Comparison of ENCODE assay signal across 8 mouse cellular contexts in the genomic region with DNA sequence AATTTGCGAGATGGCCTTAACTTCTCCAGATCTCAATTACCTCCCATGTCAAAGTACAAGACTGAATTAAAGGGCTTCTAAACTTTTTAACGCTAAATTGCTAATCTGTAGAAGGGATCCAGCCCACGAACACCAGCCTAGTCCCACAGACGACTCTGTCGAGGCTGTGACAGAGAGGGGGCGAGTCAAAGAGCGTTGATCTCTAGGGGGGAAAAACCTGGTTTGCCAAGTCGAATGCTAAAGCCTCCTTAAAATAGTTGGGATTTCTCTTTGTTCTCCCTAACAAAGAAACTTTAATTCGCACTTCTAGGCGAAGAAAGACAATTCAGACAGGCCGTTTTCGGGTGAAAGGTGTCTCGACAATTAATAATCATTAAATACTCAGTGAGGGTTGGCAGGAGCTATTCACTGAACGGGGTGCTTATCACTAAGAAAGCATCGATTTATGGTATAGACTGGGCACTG. TPM values are rescaled to one million over a fixed set of nuclear protein-coding genes. Genes with fewer than 3 reads are reported as not detected.
DNase-seq lines count a peak whose midpoint lies in the region; ATAC-seq and TF ChIP-seq lines count a peak whose summit lies in the region.

No protein-coding gene starts in this region.

- no peaks in the 10 kb centered on the region for H3K36me3 ChIP-seq in lung, embryonic 14.5 days (ENCODE audit: insufficient read depth)
- no peaks in the 10 kb centered on the region for H3K36me3 ChIP-seq in forebrain, embryonic 13.5 days (ENCODE audit: poor library complexity, severe bottlenecking)
- no peaks in the 10 kb centered on the region for H3K36me3 ChIP-seq in liver, embryonic 12.5 days
- no peaks in the 10 kb centered on the region for H3K36me3 ChIP-seq in stomach, embryonic 14.5 days (ENCODE audit: control insufficient read depth, insufficient read depth, low read length)

- H3K27ac ChIP-seq in lung, embryonic 14.5 days (ENCODE audit: low read depth), result peak overlapping the region; percentile 80; the same call in 1 of the 2 replicates
- peak overlapping the region; percentile 61; the same call in 1 of the 2 replicates for H3K27ac ChIP-seq in forebrain, embryonic 13.5 days
- no peak overlapping the region for H3K27ac ChIP-seq in liver, embryonic 12.5 days
- no peak overlapping the region for H3K27ac ChIP-seq in stomach, embryonic 14.5 days (ENCODE audit: low read length)

- no peak for TF ChIP-seq CTCF in lung, embryonic 14.5 days (IDR thresholded peaks at IDR 0.05; ENCODE audit: low read depth)
- no peak for TF ChIP-seq CTCF in lung, adult 2 months (IDR thresholded peaks at IDR 0.05; ENCODE audit: insufficient read depth, low read length)

- TF ChIP-seq POLR2A in lung, adult 2 months (IDR thresholded peaks at IDR 0.05; ENCODE audit: borderline replicate concordance, extremely low read depth, low read depth, low read length), result no peak

- peak overlapping the region; percentile 93 for H3K4me2 ChIP-seq in lung, embryonic 14.5 days
- H3K4me2 ChIP-seq in forebrain, embryonic 13.5 days, result peak overlapping the region; percentile 91
- H3K4me2 ChIP-seq in liver, embryonic 12.5 days, result peak overlapping the region; percentile 74
- H3K4me2 ChIP-seq in stomach, embryonic 14.5 days (replicated peaks; ENCODE audit: low read depth, low read length), result peak overlapping the region; percentile 82

- no peaks in the 10 kb centered on the region for H3K9me3 ChIP-seq in lung, embryonic 14.5 days (ENCODE audit: low read depth, low read length)
- H3K9me3 ChIP-seq in forebrain, embryonic 13.5 days (replicated peaks), result no peaks in the 10 kb centered on the region
- H3K9me3 ChIP-seq in liver, embryonic 12.5 days (replicated peaks), result no peaks in the 10 kb centered on the region
- H3K9me3 ChIP-seq in stomach, embryonic 14.5 days (ENCODE audit: control insufficient read depth, low read depth, low read length), result no peaks in the 10 kb centered on the region

- H3K27me3 ChIP-seq in lung, embryonic 14.5 days (ENCODE audit: insufficient read depth, low read length), result no peaks in the 10 kb centered on the region
- no peaks in the 10 kb centered on the region for H3K27me3 ChIP-seq in forebrain, embryonic 13.5 days
- peaks cover 26% of the 10 kb centered on the region for H3K27me3 ChIP-seq in liver, embryonic 12.5 days (replicated peaks)
- H3K27me3 ChIP-seq in stomach, embryonic 14.5 days (ENCODE audit: control insufficient read depth, insufficient read depth, low read length), result no peaks in the 10 kb centered on the region

- 18% methylated on average over 15 of the region's 15 CpGs for WGBS in lung, embryonic 14.5 days
- WGBS in lung, adult 2 months, result 26% methylated on average over 15 of the region's 15 CpGs
- 1% methylated on average over 15 of the region's 15 CpGs for WGBS in forebrain, embryonic 13.5 days
- WGBS in liver, embryonic 12.5 days (ENCODE audit: insufficient replicate concordance), result 13% methylated on average over 15 of the region's 15 CpGs
- WGBS in stomach, embryonic 14.5 days, result 10% methylated on average over 15 of the region's 15 CpGs

- H3K9ac ChIP-seq in lung, embryonic 14.5 days, result peak overlapping the region; percentile 71
- peak overlapping the region; percentile 79 for H3K9ac ChIP-seq in forebrain, embryonic 13.5 days
- 0 out of 2 replicates have a peak overlapping the region, but pooled peaks have one; percentile 44 for H3K9ac ChIP-seq in liver, embryonic 12.5 days
- H3K9ac ChIP-seq in stomach, embryonic 14.5 days (replicated peaks; ENCODE audit: low read depth, low read length), result no peak overlapping the region

- DNase-seq in lung, embryonic 14.5 days, result peak; percentile 27
- no peak for DNase-seq in lung, adult 2 months
- DNase-seq in yolk sac, embryonic 10.5 days (ENCODE audit: low spot score), result no peak
- DNase-seq in layer of hippocampus, postnatal 25 days (ENCODE audit: extremely low spot score in 1 of 2, low spot score in 1 of 2), result no peak
- no peak for DNase-seq in right cerebral cortex, adult 2 months (ENCODE audit: low spot score in 2 of 2)

- peaks cover 12% of the 10 kb centered on the region; the same call in 1 of the 2 replicates for H3K4me1 ChIP-seq in lung, embryonic 14.5 days (ENCODE audit: insufficient read depth)
- H3K4me1 ChIP-seq in lung, adult 2 months (ENCODE audit: control insufficient read depth, insufficient read depth, low read length), result peaks cover 5% of the 10 kb centered on the region
- peaks cover 29% of the 10 kb centered on the region for H3K4me1 ChIP-seq in forebrain, embryonic 13.5 days
- peaks cover 9% of the 10 kb centered on the region; the same call in 1 of the 2 replicates for H3K4me1 ChIP-seq in liver, embryonic 12.5 days
- H3K4me1 ChIP-seq in stomach, embryonic 14.5 days (ENCODE audit: control insufficient read depth, insufficient read depth, low read length), result peaks cover 4% of the 10 kb centered on the region; the same call in 1 of the 2 replicates

- ATAC-seq in lung, embryonic 14.5 days (ENCODE audit: insufficient read depth), result no peak
- ATAC-seq in forebrain, embryonic 13.5 days, result no peak
- no peak for ATAC-seq in liver, embryonic 12.5 days
- no peak for ATAC-seq in stomach, embryonic 14.5 days (ENCODE audit: insufficient number of reproducible peaks, insufficient read depth, low FRiP score, low read depth)

- H3K4me3 ChIP-seq in lung, embryonic 14.5 days (ENCODE audit: low read depth, low read length), result peak overlapping the region; percentile 44
- H3K4me3 ChIP-seq in lung, adult 2 months (replicated peaks; ENCODE audit: extremely low read depth, low read depth, low read length), result no peak overlapping the region
- H3K4me3 ChIP-seq in forebrain, embryonic 13.5 days, result peak overlapping the region; percentile 51
- peak overlapping the region; percentile 50 for H3K4me3 ChIP-seq in liver, embryonic 12.5 days
- H3K4me3 ChIP-seq in stomach, embryonic 14.5 days (ENCODE audit: low read depth, low read length), result peak overlapping the region; percentile 38

RNA-seq across cellular contexts. Expression of gene Map3k7, which starts 27.0 kb away (rescaled TPM):
- 47.5 TPM in 2 replicates for polyA plus RNA-seq in lung, embryonic 14.5 days (2014; fragmentation: Nextera tagmentation; extraction: Ambion mirVana)
- 30.1 and 44.3 TPM in 2 replicates for polyA plus RNA-seq in lung, adult 2 months (2012; rRNA removed)
- 32.6 and 33.6 TPM in 2 replicates for polyA plus RNA-seq in forebrain, embryonic 13.5 days (2015; fragmentation: Nextera tagmentation; extraction: Ambion mirVana)
- 25.0 and 25.3 TPM in 2 replicates for polyA plus RNA-seq in liver, embryonic 12.5 days (2016; fragmentation: Nextera tagmentation; extraction: Ambion mirVana)
- polyA plus RNA-seq in stomach, embryonic 14.5 days (2014; fragmentation: Nextera tagmentation; extraction: Ambion mirVana), result 34.7 and 40.1 TPM in 2 replicates
- total RNA-seq in layer of hippocampus, postnatal 25 days (2021), result 10 to 100 TPM; 37.3 to 44.2 TPM

Comparison
In these comparisons a context has a peak if more than half of its experiments do, and no peak if none do; other contexts are left out.
1. H3K27ac ChIP-seq: peak in lung, embryonic 14.5 days (single experiment) and forebrain, embryonic 13.5 days (single experiment); none in liver, embryonic 12.5 days (single experiment) and stomach, embryonic 14.5 days (single experiment).
2. Peak in every context shown above with its lines, with median percentiles within 50 percentile points of each other: H3K4me2 ChIP-seq.